ENCODE assay signal across 1 mouse cellular context in the genomic region with DNA sequence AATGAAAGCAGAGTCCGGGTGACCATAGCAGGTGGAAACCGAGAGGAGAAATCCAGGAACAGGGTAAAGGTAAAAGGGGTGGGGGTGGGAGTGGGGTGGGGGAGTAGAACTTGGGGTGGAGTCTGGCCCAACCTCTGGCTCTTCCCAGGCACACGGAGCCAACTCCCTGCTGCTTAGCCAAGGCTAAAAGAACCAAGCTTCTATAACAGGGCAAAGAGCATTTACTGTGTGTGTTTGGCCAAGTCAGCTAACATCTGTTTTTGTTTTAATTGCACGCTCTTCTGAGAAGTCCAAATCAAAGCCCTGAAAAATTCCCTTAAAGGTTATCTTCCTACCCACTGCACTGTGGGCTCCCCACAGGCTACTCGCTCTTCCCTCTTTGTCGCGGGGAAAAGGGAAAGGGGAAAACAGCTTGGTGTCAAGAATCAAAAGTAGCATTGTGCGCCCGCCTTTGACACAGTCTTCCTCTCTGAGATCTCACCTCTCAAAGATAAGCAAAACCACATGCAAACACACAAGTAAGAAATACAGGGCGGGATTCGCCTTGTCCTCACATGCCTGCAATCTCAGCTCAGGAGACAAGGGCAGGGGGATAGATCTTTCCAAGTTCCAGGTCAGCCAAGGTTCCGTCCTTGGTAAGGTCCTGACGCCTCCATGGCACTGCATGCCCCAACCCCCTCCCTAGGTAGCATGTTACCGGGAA.
TF ChIP-seq lines count a peak whose summit lies in the region.

No protein-coding gene starts in this region.

TF ChIP-seq in CH12.LX, 34 proteins besides CTCF, POLR2A, EP300 and RAD21 (continued from another document):
- TF ChIP-seq USF2 (conservative IDR thresholded peaks at IDR 0.05; ENCODE audit: low read depth, low read length) (no peak), UBTF (IDR thresholded peaks at IDR 0.05; ENCODE audit: low read depth, low read length) (no peak), MAX (IDR thresholded peaks at IDR 0.05; ENCODE audit: low read length) (no peak), RCOR1 (conservative IDR thresholded peaks at IDR 0.05; ENCODE audit: low read depth, low read length) (no peak), MAFK (IDR thresholded peaks at IDR 0.05; ENCODE audit: insufficient replicate concordance, low read length) (no peak)
